Mouse (Mus musculus) large intestine, adult 2 months (tissue): ENCODE measurements around the gene Mitf. TPM values are rescaled to one million over a fixed set of nuclear protein-coding genes. Genes with fewer than 3 reads are reported as not detected.

Experiments
- DNase-seq: peaks from one replicate; pipeline ENCODE4 v3.0.0-alpha.2; 2012; ENCODE audit warnings: low read depth, low spot score
- whole genome bisulfite sequencing: fragments of 180-500 bp; shearing (Covaris S2); methylation state at CpG from one replicate; pipeline ENCODE4 v1.1.7; 2018; 5-methylcytosine and 5-hydroxymethylcytosine counted together
- polyA plus RNA-seq: library from polyadenylated mRNA; depleted of rRNA; stranded (reverse); fragments of >200 nt; gene quantifications from 2 replicates; pipeline ENCODE4 v1.2.3, GENCODE M21; 2012

The Mitf gene
- polyA plus RNA-seq, 1 experiment: 0.92 TPM

DNA sequence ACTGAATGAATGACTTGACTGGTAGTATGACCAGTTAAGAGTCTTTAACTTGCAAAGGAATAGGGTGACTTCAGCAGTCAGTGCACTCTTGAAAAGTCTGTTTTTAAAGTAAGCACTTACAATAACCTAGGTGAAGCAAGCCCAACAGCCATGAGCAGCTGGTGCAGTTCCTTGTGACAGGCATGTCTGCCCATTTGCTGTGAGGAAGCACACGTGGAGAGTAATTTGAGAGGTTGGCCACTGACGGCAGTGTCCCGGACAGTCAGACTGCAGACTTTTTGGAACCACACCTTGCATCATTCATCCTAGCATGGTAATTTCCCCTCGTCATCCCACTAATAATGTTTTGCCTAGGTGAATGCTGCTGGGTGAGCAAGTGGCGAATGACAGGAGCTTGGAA is 12.1 kb downstream of the Mitf start:
- no peak for DNase-seq
- 67% methylated on average over 5 of the region's 5 CpGs for WGBS

DNA sequence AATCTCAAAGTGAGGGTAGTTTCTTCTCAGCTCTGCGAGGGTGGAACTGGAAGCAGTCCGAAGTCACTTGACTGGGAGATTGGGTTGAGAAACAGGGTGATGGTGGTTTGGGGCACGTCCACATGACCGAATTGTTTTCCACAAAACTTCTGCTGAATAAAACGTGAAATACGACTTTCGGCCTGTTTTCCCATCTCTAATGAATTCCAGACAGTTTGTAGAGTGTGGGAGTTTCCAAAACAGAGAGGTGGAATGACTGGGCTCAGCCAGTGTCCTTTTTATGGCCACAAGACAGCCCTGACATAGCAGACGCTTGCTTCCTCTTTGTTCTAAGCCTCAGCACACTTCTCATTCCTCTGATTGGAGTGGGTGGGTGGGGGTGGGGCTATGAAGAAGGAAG is 13.7 kb downstream of the Mitf start:
- 66% methylated on average over 8 of the region's 8 CpGs for WGBS
- no peak for DNase-seq

GRCm38 (mm10) chr6:97821811-97822210 is 15.0 kb downstream of the Mitf start:
- DNase-seq: no peak
- 74% methylated on average over 7 of the region's 7 CpGs for WGBS

DNA sequence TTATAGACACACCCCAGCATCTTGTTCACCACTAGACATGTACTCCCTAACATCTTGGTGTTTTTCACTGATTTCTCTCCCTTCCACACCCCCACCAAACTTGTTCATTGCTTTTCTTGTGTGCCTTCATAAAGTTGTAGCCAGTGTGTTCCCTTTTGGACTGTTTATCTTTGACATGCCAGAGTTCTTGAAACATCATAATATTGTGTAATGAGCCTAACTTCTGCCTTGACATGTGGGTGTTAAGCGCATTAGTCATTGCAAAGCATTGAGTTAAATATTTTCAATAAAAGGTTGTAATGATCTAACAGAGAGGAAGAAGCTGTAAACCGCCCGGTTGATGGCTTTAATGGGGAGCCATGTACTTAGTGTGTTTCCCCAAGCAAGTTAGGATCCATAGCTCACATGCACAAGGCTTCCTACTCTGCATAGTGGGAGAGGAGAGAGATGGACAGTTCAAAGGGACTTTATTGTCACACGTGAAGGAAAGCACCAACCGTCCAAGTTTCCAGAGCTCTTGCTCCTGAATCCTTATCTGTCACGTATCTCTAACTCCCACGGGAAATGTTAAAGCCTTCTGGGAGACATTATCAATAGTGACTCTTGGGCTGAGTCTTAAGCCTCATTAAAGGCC is 19.9 kb downstream of the Mitf start:
- DNase-seq: no peak
- 52% methylated on average over 7 of the region's 7 CpGs for whole genome bisulfite sequencing

- WGBS: 75% methylated on average over 3 of the region's 3 CpGs
- no peak for DNase-seq
Observed at GRCm38 (mm10) chr6:97828021-97828420, 21.2 kb downstream of the Mitf start.

- no peak for DNase-seq
- WGBS: 49% methylated on average over 13 of the region's 13 CpGs
Observed at GRCm38 (mm10) chr6:97828822-97829719, 22.2 kb downstream of the Mitf start.

DNA sequence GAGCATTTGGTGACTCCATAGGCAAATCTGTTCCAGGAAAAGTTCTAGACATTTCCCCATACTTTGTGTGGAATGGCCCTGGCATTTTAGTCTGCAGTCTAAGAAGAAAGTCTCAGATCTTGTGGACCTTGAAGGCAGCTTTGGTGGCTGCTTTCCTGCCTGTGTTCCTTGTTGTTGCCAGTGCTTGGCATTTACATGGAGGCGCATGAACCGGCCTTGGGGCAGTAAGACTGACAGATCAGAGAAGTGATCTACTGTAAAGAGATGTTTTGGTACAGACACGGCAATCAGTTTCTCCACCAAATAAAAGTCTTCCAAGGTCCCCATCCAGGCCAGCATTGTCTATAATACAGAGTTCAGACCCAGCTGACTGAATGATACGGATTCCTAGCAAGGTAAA is 25.6 kb downstream of the Mitf start:
- DNase-seq: no peak
- WGBS: 88% methylated on average over 4 of the region's 4 CpGs

DNA sequence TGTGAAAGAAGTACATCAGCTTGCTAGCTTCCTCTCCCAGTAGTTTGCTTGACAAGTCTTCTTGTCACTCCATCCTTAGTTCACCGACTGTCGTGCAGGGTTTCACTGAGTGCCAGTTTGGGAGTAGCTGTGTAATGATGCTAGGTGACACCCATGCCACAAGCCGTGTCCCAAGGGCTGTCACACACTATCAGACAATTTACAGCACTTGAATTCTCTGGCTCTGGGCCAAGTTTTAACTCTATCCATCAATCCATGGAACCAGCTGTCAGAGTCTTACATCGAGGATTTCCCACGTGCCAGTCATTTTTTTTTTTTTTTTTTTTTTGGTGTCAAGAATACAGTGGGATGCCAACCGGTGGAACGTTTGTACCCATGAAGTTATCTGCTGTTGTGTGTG is 29.3 kb downstream of the Mitf start:
- DNase-seq: no peak
- 68% methylated on average over 7 of the region's 7 CpGs for WGBS

DNA sequence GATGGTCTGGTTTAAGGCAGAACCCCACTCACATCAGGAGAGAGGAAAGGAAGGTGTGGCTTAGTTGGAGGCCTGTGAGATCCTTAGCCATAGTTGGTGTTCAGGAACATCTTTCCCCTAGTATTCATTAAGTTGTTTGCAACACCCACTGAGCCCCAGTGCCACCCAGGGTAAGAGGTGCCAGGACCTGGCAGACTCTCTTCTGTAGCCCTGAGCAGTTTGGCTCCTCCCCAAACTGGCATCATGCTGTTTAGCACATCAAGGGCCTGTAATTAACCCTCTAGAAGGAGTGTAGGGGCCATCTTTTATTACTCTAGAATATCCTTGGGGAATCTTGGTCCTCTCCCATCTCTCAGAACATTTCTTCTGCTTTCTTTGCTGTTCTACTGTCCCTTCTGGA is 30.9 kb downstream of the Mitf start:
- no peak for DNase-seq

- no peak for DNase-seq
Observed at GRCm38 (mm10) chr6:97839568-97839967, 32.7 kb downstream of the Mitf start.

- DNase-seq: no peak
- WGBS: 75% methylated on average over 3 of the region's 3 CpGs
Observed at GRCm38 (mm10) chr6:97844112-97844511, 37.3 kb downstream of the Mitf start.

DNA sequence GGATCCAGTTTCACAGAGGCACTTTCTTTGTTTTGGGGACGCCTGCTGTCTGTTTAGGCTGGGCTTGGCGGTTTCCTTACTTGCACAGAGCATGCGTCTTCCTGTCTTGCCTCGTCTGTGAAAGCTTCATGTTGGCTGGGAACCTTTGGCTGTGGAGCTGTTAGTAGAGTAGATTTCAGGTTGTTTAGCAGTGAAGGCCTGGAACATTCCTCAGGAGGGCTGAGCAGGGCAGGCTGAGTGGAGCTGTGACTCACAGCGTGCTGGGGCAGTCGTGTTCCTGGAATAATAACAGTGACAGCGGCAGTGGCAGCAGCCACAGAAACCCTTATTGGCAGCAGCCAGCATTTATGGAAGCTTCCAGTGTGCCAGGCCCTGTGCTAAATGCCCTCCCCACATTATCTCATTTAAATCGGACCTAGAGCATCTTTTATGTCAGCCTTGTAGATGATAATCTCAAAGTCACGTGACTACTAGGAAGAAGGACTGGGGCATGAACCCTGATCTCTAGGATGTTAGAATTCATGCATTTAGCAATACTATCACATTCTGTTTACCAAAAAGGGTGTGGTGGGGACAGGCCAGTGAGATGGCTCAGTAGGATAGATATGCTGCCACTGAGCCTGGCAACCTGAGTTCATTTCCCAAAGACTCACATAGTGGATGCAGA is 41.5 kb downstream of the Mitf start:
- WGBS: 56% methylated on average over 9 of the region's 9 CpGs
- no peak for DNase-seq

DNA sequence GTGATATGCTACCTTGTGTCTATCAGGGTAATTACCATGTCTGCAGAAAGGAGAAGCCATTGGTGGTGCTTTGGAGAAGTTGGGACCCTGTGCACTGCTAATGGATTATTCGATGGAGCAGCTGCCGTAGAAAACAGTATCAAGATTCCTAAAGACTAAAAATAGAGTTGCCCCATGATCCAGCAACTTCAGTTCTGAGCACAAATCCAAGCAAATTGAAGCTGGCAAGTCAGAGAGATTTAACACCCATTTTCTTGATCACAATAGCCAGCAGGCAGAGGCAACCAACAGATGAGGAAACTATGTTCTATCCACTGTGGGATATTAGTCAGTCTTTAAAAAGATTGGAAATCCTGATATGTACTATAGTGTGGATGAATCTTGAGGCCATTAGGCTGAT is 47.4 kb downstream of the Mitf start:
- WGBS: 89% methylated on average over 2 of the region's 2 CpGs
- DNase-seq: no peak

DNA sequence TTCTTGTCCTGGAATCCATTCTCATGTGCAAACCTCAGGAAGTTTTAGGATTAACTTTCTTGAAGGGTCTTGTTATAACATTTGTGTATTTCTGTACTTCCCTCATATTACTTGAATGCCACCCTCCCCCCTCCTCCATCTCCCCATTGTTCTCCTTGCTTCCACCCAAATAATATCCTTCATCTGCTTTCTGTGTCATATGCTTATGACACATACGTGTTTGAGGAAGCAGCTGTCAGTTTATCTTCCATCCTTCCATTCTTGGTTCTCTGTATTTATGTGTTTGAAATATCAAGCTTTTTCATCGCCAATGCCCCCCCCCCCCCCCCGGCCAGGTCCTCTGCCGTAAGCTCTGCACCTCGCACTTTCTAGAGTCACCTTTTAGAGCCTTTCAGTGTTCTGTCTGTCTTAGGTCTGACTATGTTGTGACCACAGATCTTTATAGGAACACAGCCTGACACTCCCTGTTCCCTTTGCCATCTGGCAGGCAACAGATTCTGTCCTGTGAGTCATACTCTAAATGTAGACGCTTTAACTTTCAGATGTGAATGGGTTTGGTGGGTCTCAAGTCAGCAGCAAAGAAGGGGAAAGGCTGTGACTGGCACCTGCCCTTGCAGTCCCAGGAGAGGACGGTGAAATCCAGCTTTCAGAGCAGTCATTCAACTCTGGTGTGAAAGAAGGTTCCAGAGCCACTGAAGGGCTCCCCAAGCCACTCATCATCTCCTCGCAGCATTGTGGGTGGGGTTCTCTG is 48.7 kb downstream of the Mitf start:
- WGBS: 63% methylated on average over 8 of the region's 8 CpGs
- no peak for DNase-seq

GRCm38 (mm10) chr6:97856502-97856901 is 49.6 kb downstream of the Mitf start:
- 67% methylated on average over 8 of the region's 8 CpGs for WGBS
- no peak for DNase-seq

- WGBS: 50% methylated on average over 3 of the region's 3 CpGs
- no peak for DNase-seq
Observed at GRCm38 (mm10) chr6:97857690-97858089, 50.8 kb downstream of the Mitf start.

DNA sequence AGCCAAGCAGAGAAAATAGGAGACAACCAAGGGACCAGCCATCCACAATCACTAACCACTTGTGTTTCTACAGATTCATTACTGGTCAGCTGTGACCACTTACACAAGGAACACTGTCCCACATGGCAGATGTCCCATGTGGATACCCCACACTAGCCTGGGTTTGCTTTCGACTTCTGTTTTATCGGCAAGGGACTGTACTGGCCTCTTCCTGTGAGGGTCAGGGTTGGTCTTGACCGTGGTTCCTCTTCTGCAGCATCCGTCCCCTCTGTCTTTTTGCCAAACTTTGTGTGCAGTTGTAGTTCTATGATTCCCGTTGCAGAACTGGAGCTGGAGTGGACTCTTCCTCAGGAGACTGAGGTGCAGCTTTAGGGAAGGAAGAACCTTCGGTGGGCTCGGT is 59.7 kb downstream of the Mitf start:
- no peak for DNase-seq
- 84% methylated on average over 7 of the region's 7 CpGs for WGBS

DNA sequence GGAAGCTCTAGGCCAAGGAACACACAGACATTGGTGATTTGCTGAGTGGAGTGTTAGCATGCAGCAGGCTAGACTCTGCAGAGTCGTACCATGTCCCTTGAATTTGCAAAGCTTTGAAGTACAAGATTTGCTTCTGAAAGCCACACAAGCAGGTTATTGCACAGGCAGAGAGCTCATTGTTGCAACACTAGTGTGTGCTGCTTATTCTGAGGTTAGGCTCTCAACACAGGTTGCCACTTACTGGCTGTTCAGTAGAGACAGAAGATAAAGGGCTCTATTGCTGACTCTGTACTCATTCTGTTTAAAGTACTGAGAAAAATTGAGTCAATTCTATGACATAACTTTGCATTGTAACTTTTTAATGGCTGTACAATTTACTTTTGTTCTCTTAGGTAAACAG is 61.2 kb downstream of the Mitf start:
- DNase-seq: no peak
- 81% methylated on average over 1 of the region's 1 CpGs for WGBS

DNA sequence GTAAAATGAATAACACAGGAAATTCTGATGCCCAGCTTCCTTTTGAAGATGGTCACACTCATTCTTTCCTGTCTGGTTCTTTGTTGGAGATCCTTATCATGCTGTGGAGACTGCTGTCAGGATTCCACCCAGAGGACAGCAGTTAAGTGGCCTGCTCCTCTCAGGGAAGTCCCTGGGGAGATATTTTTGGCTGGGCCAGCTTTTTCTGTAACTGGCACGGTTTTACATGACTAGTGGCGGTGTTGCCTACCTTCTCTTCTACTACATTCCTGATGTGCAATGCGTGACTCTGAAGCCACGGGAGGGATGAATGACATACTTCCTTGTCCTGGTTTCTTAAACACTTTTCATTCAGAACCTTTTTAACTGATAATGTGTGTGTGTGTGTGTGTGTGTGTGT is 63.1 kb downstream of the Mitf start:
- WGBS: 77% methylated on average over 4 of the region's 4 CpGs
- no peak for DNase-seq
